Mouse (Mus musculus): ENCODE measurements at regions not wholly inside any gene's neighbourhood (a gene's known extent, or its start where the extent isn't known, plus 50 kb on each side); places are given as distances from the start of the nearest gene placed in this dataset.
"Not testable (repeated sequence)": the region's sequence is repeated elsewhere in the genome, so short reads cannot be mapped to it uniquely, and the experiment has no call there.

- DNase-seq (ENCODE audit: low read depth, low spot score) = no peak
Observed at GRCm38 (mm10) chr13:18651658-18652057, 65.4 kb upstream of the Vps41 start.

DNA sequence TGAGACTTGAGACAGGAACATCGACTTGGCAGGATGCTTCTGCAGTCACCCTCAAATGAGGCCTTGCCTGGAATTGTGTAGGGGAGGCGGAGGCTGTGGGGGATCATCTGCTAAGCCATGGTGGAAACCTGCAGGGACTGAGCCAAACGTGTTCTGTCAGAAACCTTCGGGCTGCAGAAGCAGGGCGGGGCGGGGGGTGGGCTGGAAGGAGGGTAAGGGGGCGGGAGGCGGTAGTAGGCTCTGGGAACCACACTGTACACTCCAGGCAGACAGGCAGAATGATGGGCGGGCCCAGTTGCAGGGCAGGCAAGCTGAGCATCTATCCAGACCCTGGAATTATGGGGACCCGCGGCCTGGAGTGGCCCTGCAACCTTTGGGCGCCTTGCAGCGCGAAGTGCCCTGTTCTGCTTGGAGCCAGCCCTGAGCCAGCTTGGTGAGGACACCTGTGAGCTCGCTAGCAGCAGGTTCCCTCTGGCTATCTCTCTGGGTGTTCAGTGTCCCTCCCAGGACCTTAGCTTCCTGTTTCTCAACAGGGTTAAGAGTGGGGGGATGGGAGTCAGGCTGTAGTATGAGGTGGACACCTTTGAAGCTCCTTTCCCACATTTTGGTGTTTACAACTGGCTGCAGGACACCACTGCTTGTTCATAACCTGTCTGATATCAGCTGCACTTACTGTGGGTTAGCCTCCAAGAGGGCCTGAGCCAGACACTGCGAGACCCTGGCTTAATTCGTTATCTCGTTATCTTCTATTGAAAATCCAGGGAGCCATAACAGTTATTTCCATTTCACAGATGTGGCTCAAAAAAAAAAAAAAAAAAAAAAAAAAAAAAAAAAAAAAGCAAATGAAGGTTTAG is 102.1 kb upstream of the Vps41 start:
- no peak for DNase-seq (ENCODE audit: low read depth, low spot score)

DNA sequence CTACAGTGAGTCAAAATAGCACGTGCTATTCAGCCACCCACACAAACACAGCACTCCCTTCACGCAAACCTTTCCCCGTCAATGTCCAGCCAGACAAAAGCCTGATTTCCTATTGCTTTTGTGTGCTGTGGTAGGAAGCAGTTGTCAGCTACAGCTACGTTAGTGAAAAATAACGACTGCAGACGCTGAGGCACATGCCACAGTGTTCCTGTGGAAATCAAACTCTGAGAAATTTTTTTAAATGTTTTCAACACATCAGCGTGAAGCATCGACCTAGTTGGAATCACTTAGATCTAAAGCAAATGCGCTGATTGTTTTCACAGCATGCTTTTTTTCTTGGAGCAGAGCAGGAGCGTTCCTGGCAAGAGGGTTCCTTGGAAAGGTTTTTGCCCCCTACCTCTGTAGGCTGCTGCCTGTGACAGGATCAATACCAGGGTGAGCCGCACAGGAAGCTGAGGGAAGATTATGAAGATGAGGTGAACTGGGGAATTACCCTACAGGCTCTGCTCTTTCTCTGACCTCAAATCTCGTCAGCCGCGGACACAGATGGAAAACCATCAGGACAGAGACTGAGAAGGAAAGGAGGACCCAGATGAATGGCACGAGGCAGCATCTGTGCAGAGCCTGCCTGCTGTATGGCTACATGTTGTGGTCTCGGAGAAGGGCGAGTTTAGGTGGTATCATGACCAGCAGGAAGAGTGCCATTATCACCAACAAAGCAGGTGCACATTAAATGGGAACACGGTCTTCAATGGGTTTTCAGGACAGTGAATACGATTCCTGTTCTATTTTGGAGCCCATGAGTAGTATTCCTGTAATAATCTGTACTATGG is 136.2 kb upstream of the Vps41 start:
- no peak for DNase-seq (ENCODE audit: low read depth, low spot score)

- no peak for DNase-seq (ENCODE audit: low read depth, low spot score)
Observed at GRCm38 (mm10) chr13:18576016-18576415, 141.1 kb upstream of the Vps41 start.

DNA sequence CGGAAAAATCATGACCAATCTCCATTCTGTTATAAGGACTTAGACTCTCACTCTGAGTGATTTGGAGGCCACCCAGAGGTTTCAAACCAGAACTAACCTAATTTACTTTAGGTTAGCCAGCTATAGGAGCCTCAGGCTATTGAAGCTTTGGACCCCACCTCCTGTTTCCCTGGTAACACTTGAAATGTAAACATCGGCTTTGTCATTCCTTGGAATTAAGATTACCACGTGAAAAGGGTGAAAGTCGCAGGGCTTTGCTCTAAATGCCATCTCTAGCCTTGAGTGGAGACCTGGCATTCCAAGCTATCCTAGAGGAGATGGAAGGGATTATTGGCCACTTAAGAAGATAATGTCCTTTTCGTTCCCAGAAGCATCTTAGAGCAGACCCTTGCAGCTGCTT is 141.5 kb upstream of the Vps41 start:
- DNase-seq (ENCODE audit: low read depth, low spot score) = no peak

- DNase-seq (ENCODE audit: low read depth, low spot score) = not testable (repeated sequence)
Observed at GRCm38 (mm10) chr13:18542032-18542431, 144.5 kb upstream of the Pou6f2 start.

- peak; percentile 32 for DNase-seq (ENCODE audit: low read depth, low spot score)
Observed at GRCm38 (mm10) chr13:18530509-18530908, 133.0 kb upstream of the Pou6f2 start.

- DNase-seq (ENCODE audit: low read depth, low spot score) = no peak
Observed at GRCm38 (mm10) chr13:18498159-18498558, 100.7 kb upstream of the Pou6f2 start.

DNA sequence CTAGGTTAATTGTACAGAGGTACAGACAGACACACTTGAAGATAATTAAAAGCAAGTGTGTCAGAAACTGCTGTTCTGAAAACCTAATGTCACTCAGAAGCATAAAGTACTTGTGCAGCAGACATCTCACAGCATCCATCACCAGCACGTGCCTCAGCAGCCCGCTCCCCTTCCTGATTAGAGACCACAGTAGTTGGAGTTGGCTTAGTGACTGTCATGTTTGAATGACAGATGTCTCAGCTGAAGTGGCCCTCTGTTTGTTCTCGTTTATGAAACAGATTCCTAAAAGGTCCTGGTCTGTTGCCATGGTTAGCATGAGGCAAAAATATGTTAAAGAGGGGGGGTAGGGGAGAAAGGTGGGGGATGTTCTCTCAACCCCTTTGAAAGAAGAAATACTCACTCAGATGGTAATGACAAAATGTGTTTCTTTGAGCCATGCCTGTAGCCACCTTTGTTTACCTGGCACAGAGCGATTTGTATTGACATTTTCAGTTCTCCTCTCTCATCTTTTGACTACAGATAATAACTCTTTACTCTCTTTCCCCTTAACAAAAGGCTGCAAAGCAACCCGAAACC is 100.2 kb upstream of the Pou6f2 start:
- DNase-seq (ENCODE audit: low read depth, low spot score) = no peak

GRCm38 (mm10) chr13:18495021-18495811 is 97.7 kb upstream of the Pou6f2 start:
- no peak for DNase-seq (ENCODE audit: low read depth, low spot score)

- not testable (repeated sequence) for DNase-seq (ENCODE audit: low read depth, low spot score)
Observed at GRCm38 (mm10) chr13:18485785-18486184, 88.3 kb upstream of the Pou6f2 start.

DNA sequence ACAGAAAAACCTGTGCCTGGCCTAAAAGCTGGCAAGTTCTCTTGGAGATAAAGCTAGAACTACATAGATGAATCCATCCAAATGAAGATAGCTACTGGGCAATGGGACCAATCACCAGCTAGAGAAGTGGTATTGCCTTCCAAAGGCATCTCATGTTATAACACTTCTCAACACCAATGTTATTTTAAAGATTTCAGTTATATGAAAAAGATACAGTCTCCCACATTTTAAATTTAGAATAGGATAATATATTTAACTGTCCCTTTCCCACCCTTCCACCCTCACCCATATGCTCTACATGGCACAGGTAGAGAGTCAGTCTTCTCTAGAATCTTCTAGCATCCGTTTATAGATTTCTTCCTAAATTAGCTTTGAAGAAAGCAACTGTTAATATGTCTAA is 87.6 kb upstream of the Pou6f2 start:
- DNase-seq (ENCODE audit: low read depth, low spot score) = no peak

DNA sequence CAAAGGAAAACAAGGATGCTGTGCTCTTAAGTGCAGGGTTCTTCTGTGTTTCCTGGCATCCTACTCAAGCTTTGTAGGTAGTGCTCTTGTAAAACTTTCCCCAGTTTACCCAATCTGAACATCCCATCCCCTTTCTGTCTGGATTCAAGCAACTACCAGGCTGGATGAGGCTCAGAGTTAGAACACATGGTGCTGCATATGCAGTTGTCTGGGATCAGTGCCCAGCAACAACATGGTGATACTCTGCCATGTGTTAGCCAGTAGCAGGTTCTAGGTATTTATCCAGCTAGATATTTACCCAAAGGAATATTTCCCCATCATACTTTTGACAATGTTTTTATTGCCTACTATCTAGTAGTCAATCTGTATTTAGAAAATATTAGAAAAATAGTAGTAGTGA is 78.8 kb upstream of the Pou6f2 start:
- DNase-seq (ENCODE audit: low read depth, low spot score) = no peak

DNA sequence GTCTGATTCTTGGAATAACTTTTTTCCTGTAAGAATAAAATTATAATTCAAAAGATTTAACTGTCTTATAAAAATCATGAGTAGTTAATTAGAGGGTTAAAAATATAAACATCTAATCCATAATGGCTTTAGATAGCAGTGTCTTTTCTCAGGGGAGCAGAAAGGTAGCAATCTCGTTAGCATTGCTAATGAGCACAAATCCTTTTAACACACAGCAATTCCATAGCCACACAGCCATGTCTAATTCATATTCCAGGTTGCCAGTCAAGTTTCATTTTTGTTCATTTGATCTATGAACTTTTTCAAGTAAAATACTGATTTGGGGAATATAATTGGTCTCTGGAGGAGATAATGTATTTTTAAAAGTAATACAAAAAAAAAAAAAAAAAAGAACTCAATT is 74.0 kb upstream of the Pou6f2 start:
- DNase-seq (ENCODE audit: low read depth, low spot score) = no peak

GRCm38 (mm10) chr13:18465921-18466320 is 68.4 kb upstream of the Pou6f2 start:
- no peak for DNase-seq (ENCODE audit: low read depth, low spot score)

GRCm38 (mm10) chr13:18462221-18462620 is 64.7 kb upstream of the Pou6f2 start:
- DNase-seq (ENCODE audit: low read depth, low spot score) = no peak

GRCm38 (mm10) chr13:18457337-18458236 is 60.1 kb upstream of the Pou6f2 start:
- DNase-seq (ENCODE audit: low read depth, low spot score) = no peak
